Mouse (Mus musculus) G1E (cell line): Measurements from ENCODE around the gene Fbn1.

Experiments
- CTCF ChIP-seq: IDR thresholded peaks from 2 replicates; pipeline ENCODE4 v1.5.1; 2012; ENCODE audit warnings: low read depth, low read length, inconsistent platforms, mixed read lengths
- GATA1 ChIP-seq: IDR thresholded peaks from 2 replicates; pipeline ENCODE4 v1.6.1; 2012; ENCODE audit warnings: borderline replicate concordance, low read length, inconsistent platforms, mixed read lengths
- GATA2 ChIP-seq: IDR thresholded peaks from 2 replicates; pipeline ENCODE4 v1.6.1; 2012; ENCODE audit warnings: low read depth, low read length, inconsistent platforms, borderline replicate concordance
- POLR2AphosphoS5 ChIP-seq: IDR thresholded peaks from 2 replicates; pipeline ENCODE4 v1.6.1; 2012; ENCODE audit warnings: low read depth, low read length, inconsistent platforms; ENCODE audit not compliant: insufficient replicate concordance
- TAL1 ChIP-seq: conservative IDR thresholded peaks from 2 replicates; pipeline ENCODE4 v1.6.1; 2012; ENCODE audit warnings: low read depth, low read length, inconsistent platforms, mixed read lengths

DNA sequence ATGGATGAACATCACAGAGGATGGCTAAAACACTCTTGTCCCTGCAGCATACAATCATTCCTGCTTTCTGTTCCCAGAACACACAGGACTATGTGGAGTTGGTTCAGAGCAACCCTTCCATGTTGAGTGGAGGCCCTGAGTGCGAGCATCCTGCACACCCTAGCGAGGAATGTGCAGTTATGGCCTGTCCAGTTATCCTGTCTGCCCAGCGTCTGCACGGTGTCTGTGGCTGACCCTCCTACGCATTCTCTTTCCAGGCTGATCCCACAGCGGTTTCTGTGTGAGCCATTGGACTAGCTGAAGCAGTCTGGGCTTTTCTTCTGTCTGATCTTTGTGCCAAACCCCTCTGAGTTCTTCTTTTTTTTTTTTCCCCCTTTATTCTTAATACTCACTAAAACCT is 123.4 kb downstream of the Fbn1 start:
- TF ChIP-seq CTCF = no peak
- no peak for TF ChIP-seq GATA1
- no peak for TF ChIP-seq TAL1
- TF ChIP-seq POLR2AphosphoS5 = no peak
- TF ChIP-seq GATA2 = no peak
